Mouse (Mus musculus) urinary bladder, postnatal 14 days (tissue): ENCODE data around the gene H2-M10.1.
A peak's percentile ranks its signal among the peaks of the same experiment; 100 is the strongest.
"Not testable (repeated sequence)": the region's sequence is repeated elsewhere in the genome, so short reads cannot be mapped to it uniquely, and the experiment has no call there.

Experiments used
- DNase-seq: peaks from one replicate; pipeline ENCODE4 v3.0.0; 2021; ENCODE audit warnings: low spot score

Gene H2-M10.1

GRCm38 (mm10) chr17:36326055-36326454 is at the start of gene H2-M10.1:
TSS of gene H2-M10.1 (minus strand) at chr17:36326155.
- DNase-seq: no peak

DNA sequence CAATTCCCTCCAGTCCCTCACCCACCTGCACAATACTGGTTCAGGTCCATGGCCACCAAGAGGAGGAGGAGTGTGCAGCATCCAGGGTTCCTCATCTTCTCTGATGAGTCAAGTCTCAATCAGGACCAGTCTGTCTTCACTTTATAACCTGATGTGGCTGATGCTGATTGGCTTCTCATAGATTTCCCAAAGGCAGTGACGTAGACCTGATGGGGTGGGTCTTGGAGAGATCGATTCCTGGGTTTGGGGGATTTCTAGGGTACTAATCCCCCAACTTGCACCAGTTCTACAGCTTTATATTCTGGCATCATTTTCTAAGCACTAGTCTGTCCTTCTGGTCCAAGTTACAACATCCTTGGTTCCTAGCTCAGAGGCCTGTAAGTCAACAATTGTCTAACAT is 42.4 kb upstream of the H2-M10.1 start, which contains the start of gene H2-M10.3:
H2-M10.3 (minus strand) TSS at position 101 of the 400 bp plus-strand sequence.
- not testable (repeated sequence) for DNase-seq

DNA sequence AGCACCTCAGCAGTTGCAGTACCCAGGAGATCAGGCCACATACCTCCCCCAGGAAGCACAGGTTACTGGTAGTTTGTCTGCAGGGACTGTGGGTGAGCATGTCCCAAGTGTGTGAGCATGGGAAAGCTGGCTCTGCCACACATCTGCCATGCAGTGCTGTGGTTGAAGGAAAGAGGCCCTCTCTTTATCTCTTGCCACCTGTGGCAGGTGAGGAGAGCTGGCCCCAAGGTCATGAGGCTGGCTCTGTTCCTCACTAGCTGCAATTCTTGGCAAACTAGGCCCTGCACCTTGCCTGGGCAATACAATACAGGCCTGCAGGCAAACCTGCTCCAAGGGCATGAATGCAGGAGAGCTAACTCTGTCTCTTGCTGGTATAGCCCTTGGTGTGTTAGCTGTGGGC is 36.4 kb upstream of the H2-M10.1 start:
- not testable (repeated sequence) for DNase-seq

DNA sequence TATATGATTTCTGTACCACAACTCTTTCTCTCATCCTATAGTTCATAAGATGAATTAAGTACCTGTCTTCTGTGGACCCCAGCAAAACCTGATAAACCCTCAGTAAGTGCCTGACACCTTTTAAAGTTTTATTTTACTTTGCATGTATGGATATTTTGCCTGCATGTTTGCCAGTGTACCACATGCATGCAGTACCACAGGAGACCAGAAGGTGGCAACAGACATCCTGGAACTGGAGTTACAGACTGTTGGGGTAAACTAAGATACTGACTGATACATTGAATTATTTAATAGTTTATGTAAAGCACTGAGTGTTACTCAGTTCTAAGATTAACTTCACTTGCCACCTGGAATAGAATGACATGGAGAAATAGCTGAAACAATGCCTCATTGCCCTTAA is 31.6 kb upstream of the H2-M10.1 start:
- DNase-seq: peak; percentile 35

- no peak for DNase-seq
Measured at GRCm38 (mm10) chr17:36355763-36356162, 29.8 kb upstream of the H2-M10.1 start.

GRCm38 (mm10) chr17:36355343-36355742 is 29.4 kb upstream of the H2-M10.1 start:
- peak; percentile 50 for DNase-seq

- DNase-seq: no peak
Measured at GRCm38 (mm10) chr17:36315689-36316253, 10.2 kb downstream of the H2-M10.1 start.

DNA sequence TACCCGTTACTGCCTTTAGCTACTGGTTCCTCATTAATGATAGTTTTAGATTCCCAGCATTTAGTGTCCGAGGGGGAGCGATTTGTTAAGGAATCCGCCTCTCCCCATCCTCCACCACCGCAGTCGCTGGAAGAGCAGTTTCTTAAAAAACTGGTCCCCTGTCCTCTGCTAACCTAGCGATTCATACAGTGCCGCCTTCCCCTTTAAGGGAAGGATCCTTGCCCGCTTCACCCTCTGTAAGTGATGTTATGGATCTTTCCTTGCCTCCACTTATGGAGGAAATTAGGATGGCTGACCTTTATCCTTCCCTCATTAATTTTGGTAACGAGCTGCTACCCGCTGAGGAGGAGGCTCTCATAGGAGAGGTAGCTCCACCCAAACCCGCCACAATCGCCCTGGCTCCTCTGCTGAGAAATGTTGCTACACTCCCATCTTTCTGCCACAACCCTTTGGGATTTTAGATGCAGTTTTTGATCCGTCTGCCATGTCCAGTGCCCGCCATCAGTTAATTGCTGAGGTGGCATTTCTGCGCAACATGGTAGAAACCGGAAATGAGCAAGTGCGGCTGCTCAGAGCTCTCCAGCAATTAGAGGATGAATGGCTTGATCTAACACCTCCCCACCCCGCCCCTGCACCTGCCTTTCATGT is 10.8 kb downstream of the H2-M10.1 start:
- DNase-seq: peak; percentile 35

DNA sequence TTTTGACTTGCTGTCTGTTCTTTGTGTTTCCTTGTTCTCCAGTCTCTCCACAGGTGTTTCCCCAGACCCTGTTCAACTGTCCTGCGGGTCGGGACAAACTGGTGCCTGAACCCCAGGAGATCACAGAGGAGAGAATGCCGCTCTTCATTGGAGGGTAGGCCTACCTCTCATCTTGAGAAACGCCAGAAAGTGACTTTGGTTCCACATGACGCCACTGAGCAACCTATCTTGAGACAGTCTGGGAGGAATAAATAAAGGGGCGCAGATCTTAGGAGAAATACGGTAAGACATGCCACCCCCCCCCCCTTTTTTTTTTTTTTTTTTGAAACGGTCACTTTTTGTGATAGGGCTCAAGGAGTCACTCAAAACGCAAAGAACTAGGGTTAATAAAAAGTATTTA is 11.4 kb downstream of the H2-M10.1 start:
- DNase-seq: no peak

DNA sequence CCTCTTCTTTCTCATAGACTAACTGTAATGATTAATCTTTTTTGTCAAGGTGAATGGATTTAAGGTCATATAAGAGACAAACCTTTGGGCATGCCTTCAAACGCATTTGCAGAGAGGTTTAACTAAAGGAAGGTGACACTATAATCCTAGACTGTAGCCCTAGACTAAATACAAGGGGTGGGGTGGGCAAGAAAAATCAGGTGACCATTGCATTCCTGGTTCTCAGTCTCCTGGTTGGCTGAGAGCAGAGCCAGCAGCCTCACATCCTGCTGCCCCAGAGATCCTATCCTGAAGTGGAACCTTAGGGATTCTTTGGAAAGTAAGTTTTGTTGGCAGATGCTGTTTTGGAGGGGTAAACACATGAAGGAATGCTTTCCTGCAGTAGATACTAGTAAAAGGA is 16.7 kb downstream of the H2-M10.1 start:
- DNase-seq: no peak

- peak; percentile 74 for DNase-seq
Measured at GRCm38 (mm10) chr17:36308855-36309254, 17.1 kb downstream of the H2-M10.1 start.

GRCm38 (mm10) chr17:36286390-36286789 is 39.6 kb downstream of the H2-M10.1 start, which contains the start of gene H2-M10.2:
TSS of gene H2-M10.2 (minus strand) at chr17:36286490.
- DNase-seq: no peak

- DNase-seq: no peak
Measured at GRCm38 (mm10) chr17:36281521-36282245, 44.3 kb downstream of the H2-M10.1 start.

GRCm38 (mm10) chr17:36274776-36275175 is 51.2 kb downstream of the H2-M10.1 start:
- DNase-seq: no peak

- DNase-seq: no peak
Measured at GRCm38 (mm10) chr17:36273796-36274195, 52.2 kb downstream of the H2-M10.1 start.
